Mouse (Mus musculus) brain, embryonic 14.5 days (tissue): ENCODE data around the gene Hexb.

Experiments used
- CTCF ChIP-seq: fragments of 200-500 bp; IDR thresholded peaks from 2 replicates; pipeline ENCODE4 v1.5.1; 2012; ENCODE audit warnings: inconsistent platforms, mild to moderate bottlenecking, moderate library complexity, borderline replicate concordance; ENCODE audit not compliant: insufficient read depth, insufficient read length; ENCODE audit errors: extremely low read depth
- POLR2A ChIP-seq: fragments of 200-500 bp; IDR thresholded peaks from 2 replicates; pipeline ENCODE4 v1.6.1; 2012; ENCODE audit warnings: mild to moderate bottlenecking, inconsistent platforms, borderline replicate concordance; ENCODE audit not compliant: poor library complexity, insufficient read depth, insufficient read length, severe bottlenecking; ENCODE audit errors: extremely low read depth

GRCm38 (mm10) chr13:97201896-97202295, 3.7 kb upstream of the Hexb start:
- TF ChIP-seq POLR2A (no peak), CTCF (no peak)
